Mouse (Mus musculus) layer of hippocampus, adult 9-11 months (tissue): ENCODE data around the gene Scn4a.
"Not testable (repeated sequence)": the region's sequence is repeated elsewhere in the genome, so short reads cannot be mapped to it uniquely, and the experiment has no call there.

ENCODE experiments used
- DNase-seq: peaks from one replicate; pipeline ENCODE4 v3.0.0; 2022

Gene Scn4a

GRCm38 (mm10) chr11:106353188-106353587 lies at the start of gene Scn4a:
Gene Scn4a (minus strand): TSS chr11:106353288.
- no peak for DNase-seq

GRCm38 (mm10) chr11:106398481-106398880 lies 45.4 kb upstream of the Scn4a start:
- no peak for DNase-seq

- DNase-seq: no peak
These were observed 44.6 kb upstream of the Scn4a start for GRCm38 (mm10) chr11:106397656-106398055.

- DNase-seq: not testable (repeated sequence)
These were observed 41.0 kb upstream of the Scn4a start for GRCm38 (mm10) chr11:106394055-106394454.

GRCm38 (mm10) chr11:106393331-106393616 lies 40.2 kb upstream of the Scn4a start:
- no peak for DNase-seq

GRCm38 (mm10) chr11:106392597-106393330 lies 39.7 kb upstream of the Scn4a start:
- no peak for DNase-seq

- peak; percentile 61 for DNase-seq
These were observed 38.6 kb upstream of the Scn4a start for GRCm38 (mm10) chr11:106391546-106392188.

- no peak for DNase-seq
These were observed 37.7 kb upstream of the Scn4a start for GRCm38 (mm10) chr11:106390757-106391156.

- DNase-seq: no peak
These were observed 36.5 kb upstream of the Scn4a start for GRCm38 (mm10) chr11:106389611-106390010.

- no peak for DNase-seq
These were observed 34.7 kb upstream of the Scn4a start, which contains the start of gene Icam2 for GRCm38 (mm10) chr11:106387791-106388216. Gene Icam2 (minus strand): TSS chr11:106388075.

- DNase-seq: no peak
These were observed 33.9 kb upstream of the Scn4a start for GRCm38 (mm10) chr11:106387020-106387419.

- DNase-seq: no peak
These were observed 33.3 kb upstream of the Scn4a start for GRCm38 (mm10) chr11:106386409-106386808.

GRCm38 (mm10) chr11:106383051-106383790 lies 30.1 kb upstream of the Scn4a start:
- DNase-seq: no peak

- DNase-seq: no peak
These were observed 29.3 kb upstream of the Scn4a start for GRCm38 (mm10) chr11:106382424-106382823.

- no peak for DNase-seq
These were observed 28.8 kb upstream of the Scn4a start for GRCm38 (mm10) chr11:106381883-106382282.

GRCm38 (mm10) chr11:106381011-106381410 lies 27.9 kb upstream of the Scn4a start:
- DNase-seq: no peak

- DNase-seq: no peak
These were observed 21.9 kb upstream of the Scn4a start for GRCm38 (mm10) chr11:106374979-106375378.

- DNase-seq: no peak
These were observed 21.5 kb upstream of the Scn4a start for GRCm38 (mm10) chr11:106374559-106374958.

- no peak for DNase-seq
These were observed 20.9 kb upstream of the Scn4a start for GRCm38 (mm10) chr11:106373998-106374397.

- DNase-seq: peak; percentile 82
These were observed 13.2 kb upstream of the Scn4a start for GRCm38 (mm10) chr11:106366316-106366715.

GRCm38 (mm10) chr11:106365366-106365765 lies 12.3 kb upstream of the Scn4a start, which contains the start of gene Prr29:
Gene Prr29 (plus strand): TSS chr11:106365472.
- no peak for DNase-seq

GRCm38 (mm10) chr11:106364712-106365111 lies 11.6 kb upstream of the Scn4a start:
- no peak for DNase-seq

- no peak for DNase-seq
These were observed 6.3 kb upstream of the Scn4a start for GRCm38 (mm10) chr11:106359350-106359749.
